Mouse (Mus musculus): ENCODE results near the gene Gm4303. TPM values are rescaled to one million over a fixed set of nuclear protein-coding genes. Genes with fewer than 3 reads are reported as not detected.
"Not testable (repeated sequence)": the region's sequence is repeated elsewhere in the genome, so short reads cannot be mapped to it uniquely, and the experiment has no call there.

The Gm4303 gene
- not detected in 2 replicates for polyA plus RNA-seq (2015; fragmentation: Nextera tagmentation; extraction: Ambion mirVana)

DNA sequence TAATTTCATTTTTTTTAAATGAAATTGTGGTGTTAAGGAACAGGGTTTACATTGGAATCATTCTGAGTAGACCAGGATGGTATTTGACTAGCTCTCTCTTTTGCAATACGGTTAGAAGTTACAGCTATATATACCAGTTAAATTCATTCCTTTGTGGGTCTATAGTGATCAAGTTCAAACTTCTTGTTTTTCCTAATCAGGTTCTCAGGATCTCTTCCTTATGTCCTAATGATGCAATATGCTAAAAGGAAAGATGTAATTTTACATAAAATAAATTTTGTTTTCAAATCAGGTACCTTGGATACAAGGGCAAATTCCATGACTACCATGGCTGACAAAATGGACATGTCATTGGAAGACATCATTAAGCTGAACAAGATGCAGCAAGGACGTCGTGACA is at the start of gene Gm4303:
Gene Gm4303 (plus strand): TSS at position 301 of the 400 bp plus-strand sequence.
- not testable (repeated sequence) for H3K27ac ChIP-seq; H3K9ac ChIP-seq (replicated peaks); ATAC-seq; H3K36me3 ChIP-seq; H3K4me1 ChIP-seq (replicated peaks); H3K27me3 ChIP-seq; H3K4me2 ChIP-seq (replicated peaks); H3K9me3 ChIP-seq; H3K4me3 ChIP-seq (replicated peaks)
- WGBS = no CpG with 5 or more reads among the region's 3 CpGs

DNA sequence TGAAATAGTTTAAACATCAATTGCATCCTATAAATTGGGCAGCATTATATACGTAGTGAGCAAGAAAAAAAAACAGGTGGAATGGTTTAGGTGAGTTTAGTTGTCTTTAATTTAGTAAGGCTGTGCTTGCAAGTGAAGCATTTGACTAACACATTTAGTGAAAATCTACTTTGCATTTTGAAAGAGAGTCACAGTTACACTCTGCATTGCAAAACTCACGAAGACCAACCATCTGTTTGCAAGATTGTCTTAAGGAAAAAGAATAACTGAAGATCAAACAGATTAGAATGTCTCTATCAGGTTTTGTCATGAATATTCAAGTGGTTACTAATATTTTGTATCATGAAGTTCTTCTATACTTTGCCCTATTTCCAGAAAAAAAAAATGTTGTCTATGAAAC is 49.7 kb upstream of the Gm4303 start:
- Histone ChIP-seq H3K36me3 (no peaks in the 10 kb centered on the region), H3K4me2 (replicated peaks) (no peak overlapping the region), H3K4me3 (replicated peaks) (no peak overlapping the region), H3K9me3 (no peaks in the 10 kb centered on the region), H3K9ac (replicated peaks) (no peak overlapping the region), H3K27me3 (no peaks in the 10 kb centered on the region), H3K27ac (no peak overlapping the region), H3K4me1 (replicated peaks) (no peaks in the 10 kb centered on the region)
- ATAC-seq = no peak
- 81% methylated on average over 2 of the region's 2 CpGs for WGBS

DNA sequence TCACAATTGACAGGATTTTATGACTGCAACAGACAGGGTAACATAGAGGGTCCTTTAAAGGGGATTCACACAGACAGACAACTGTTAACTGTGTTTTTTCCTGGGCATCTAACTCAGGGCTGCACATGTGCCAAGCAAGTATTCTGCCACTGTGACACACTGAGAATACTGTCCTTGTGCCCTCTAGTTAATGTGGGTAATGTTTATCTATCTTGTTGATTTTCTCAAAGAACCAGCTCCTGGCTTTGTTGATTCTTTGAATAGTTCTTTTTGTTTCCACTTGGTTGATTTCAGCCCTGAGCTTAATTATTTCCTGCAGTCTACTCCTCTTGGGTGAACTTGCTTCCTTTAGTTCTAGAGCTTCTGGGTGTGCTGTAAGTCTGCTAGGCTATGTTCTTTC is 45.7 kb upstream of the Gm4303 start:
- not testable (repeated sequence) for H3K4me2 ChIP-seq (replicated peaks); H3K9ac ChIP-seq (replicated peaks); H3K27ac ChIP-seq; H3K4me1 ChIP-seq (replicated peaks); H3K27me3 ChIP-seq; H3K4me3 ChIP-seq (replicated peaks); ATAC-seq; H3K9me3 ChIP-seq; H3K36me3 ChIP-seq

DNA sequence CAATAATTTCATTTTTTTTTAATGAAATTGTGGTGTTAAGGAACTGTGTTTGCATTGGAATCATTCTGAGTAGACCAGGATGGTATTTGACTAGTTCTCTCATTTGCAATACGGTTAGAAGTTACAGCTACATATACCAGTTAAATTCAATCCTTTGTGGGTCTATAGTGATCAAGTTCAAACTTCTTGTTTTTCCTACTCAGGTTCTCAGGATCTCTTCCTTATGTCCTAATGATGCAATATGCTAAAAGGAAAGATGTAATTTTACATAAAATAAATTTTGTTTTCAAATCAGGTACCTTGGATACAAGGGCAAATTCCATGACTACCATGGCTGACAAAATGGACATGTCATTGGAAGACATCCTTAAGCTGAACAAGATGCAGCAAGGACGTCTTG is 10.4 kb upstream of the Gm4303 start, which contains the start of gene Gm4301:
Gene Gm4301 (plus strand): TSS at position 301 of the 400 bp plus-strand sequence.
- H3K27ac ChIP-seq; H3K4me3 ChIP-seq (replicated peaks); H3K36me3 ChIP-seq; H3K9me3 ChIP-seq; ATAC-seq; H3K27me3 ChIP-seq; H3K9ac ChIP-seq (replicated peaks); H3K4me2 ChIP-seq (replicated peaks); H3K4me1 ChIP-seq (replicated peaks): not testable (repeated sequence)
- no CpG with 5 or more reads among the region's 2 CpGs for WGBS

DNA sequence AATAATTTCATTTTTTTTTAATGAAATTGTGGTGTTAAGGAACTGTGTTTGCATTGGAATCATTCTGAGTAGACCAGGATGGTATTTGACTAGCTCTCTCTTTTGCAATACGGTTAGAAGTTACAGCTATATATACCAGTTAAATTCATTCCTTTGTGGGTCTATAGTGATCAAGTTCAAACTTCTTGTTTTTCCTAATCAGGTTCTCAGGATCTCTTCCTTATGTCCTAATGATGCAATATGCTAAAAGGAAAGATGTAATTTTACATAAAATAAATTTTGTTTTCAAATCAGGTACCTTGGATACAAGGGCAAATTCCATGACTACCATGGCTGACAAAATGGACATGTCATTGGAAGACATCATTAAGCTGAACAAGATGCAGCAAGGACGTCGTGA is 5.2 kb upstream of the Gm4303 start, which contains the start of gene Gm4302:
Gene Gm4302 (plus strand): TSS at position 301 of the 400 bp plus-strand sequence.
- H3K36me3 ChIP-seq; H3K4me3 ChIP-seq (replicated peaks); H3K4me1 ChIP-seq (replicated peaks); H3K4me2 ChIP-seq (replicated peaks); H3K9me3 ChIP-seq; H3K27me3 ChIP-seq; H3K27ac ChIP-seq; H3K9ac ChIP-seq (replicated peaks); ATAC-seq: not testable (repeated sequence)
- WGBS = no CpG with 5 or more reads among the region's 3 CpGs

DNA sequence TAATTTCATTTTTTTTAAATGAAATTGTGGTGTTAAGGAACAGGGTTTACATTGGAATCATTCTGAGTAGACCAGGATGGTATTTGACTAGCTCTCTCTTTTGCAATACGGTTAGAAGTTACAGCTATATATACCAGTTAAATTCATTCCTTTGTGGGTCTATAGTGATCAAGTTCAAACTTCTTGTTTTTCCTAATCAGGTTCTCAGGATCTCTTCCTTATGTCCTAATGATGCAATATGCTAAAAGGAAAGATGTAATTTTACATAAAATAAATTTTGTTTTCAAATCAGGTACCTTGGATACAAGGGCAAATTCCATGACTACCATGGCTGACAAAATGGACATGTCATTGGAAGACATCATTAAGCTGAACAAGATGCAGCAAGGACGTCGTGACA is 5.0 kb downstream of the Gm4303 start, which contains the start of gene Gm4305:
Gene Gm4305 (plus strand): TSS at position 301 of the 400 bp plus-strand sequence.
- not testable (repeated sequence) for H3K4me3 ChIP-seq (replicated peaks)
- no CpG with 5 or more reads among the region's 3 CpGs for WGBS

DNA sequence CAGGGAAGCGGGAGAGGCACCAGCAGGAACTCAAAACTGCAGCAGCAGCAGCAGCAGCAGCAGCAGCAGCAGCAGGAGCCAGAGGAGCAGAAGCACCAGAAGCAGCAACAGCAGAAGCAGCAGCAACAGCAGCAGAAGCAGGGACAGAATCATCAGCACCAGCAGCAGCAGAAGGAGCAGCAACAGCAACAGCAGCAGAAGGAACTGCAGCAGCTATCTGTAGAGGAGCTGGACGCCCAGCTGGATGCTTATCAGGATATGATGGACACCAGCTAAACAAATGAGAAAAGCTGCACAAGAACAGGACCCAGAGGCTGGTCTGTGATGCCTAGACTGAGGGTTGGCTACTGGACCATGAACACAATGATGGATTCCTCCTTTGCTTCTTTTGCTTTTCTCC is 11.1 kb downstream of the Gm4303 start:
- not testable (repeated sequence) for H3K27ac ChIP-seq; H3K27me3 ChIP-seq; H3K9ac ChIP-seq (replicated peaks); H3K4me2 ChIP-seq (replicated peaks); H3K36me3 ChIP-seq; H3K4me3 ChIP-seq (replicated peaks); ATAC-seq; H3K9me3 ChIP-seq; H3K4me1 ChIP-seq (replicated peaks)
- 81% methylated on average over 2 of the region's 2 CpGs for WGBS

More for the DNA sequence above, 5.0 kb downstream of the Gm4303 start, which contains the start of gene Gm4305:
- not testable (repeated sequence) for H3K4me1 ChIP-seq (replicated peaks); H3K27ac ChIP-seq; H3K9me3 ChIP-seq; ATAC-seq; H3K9ac ChIP-seq (replicated peaks); H3K36me3 ChIP-seq; H3K4me2 ChIP-seq (replicated peaks); H3K27me3 ChIP-seq

DNA sequence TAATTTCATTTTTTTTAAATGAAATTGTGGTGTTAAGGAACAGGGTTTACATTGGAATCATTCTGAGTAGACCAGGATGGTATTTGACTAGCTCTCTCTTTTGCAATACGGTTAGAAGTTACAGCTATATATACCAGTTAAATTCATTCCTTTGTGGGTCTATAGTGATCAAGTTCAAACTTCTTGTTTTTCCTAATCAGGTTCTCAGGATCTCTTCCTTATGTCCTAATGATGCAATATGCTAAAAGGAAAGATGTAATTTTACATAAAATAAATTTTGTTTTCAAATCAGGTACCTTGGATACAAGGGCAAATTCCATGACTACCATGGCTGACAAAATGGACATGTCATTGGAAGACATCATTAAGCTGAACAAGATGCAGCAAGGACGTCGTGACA is 15.3 kb downstream of the Gm4303 start, which contains the start of gene Gm4307:
Gene Gm4307 (plus strand): TSS at position 301 of the 400 bp plus-strand sequence.
- no CpG with 5 or more reads among the region's 3 CpGs for WGBS
- H3K9ac ChIP-seq (replicated peaks); H3K4me1 ChIP-seq (replicated peaks); H3K9me3 ChIP-seq; H3K4me3 ChIP-seq (replicated peaks); H3K27ac ChIP-seq; H3K36me3 ChIP-seq; H3K27me3 ChIP-seq; H3K4me2 ChIP-seq (replicated peaks); ATAC-seq: not testable (repeated sequence)

DNA sequence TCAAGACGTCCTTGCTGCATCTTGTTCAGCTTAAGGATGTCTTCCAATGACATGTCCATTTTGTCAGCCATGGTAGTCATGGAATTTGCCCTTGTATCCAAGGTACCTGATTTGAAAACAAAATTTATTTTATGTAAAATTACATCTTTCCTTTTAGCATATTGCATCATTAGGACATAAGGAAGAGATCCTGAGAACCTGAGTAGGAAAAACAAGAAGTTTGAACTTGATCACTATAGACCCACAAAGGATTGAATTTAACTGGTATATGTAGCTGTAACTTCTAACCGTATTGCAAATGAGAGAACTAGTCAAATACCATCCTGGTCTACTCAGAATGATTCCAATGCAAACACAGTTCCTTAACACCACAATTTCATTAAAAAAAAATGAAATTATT is 36.7 kb downstream of the Gm4303 start, which contains the start of gene Gm4312:
Gene Gm4312 (minus strand): TSS at position 101 of the 400 bp plus-strand sequence.
- H3K9ac ChIP-seq (replicated peaks); H3K27me3 ChIP-seq; H3K4me3 ChIP-seq (replicated peaks); H3K4me2 ChIP-seq (replicated peaks); ATAC-seq; H3K36me3 ChIP-seq; H3K27ac ChIP-seq; H3K4me1 ChIP-seq (replicated peaks); H3K9me3 ChIP-seq: not testable (repeated sequence)
- WGBS = no CpG with 5 or more reads among the region's 2 CpGs

Other genes with a start within 250 kb of the Gm4303 start
- gene Gm4301, start 10.3 kb upstream of the Gm4303 start, polyA plus RNA-seq (2015; fragmentation: Nextera tagmentation; extraction: Ambion mirVana) = not detected in 2 replicates
- gene Gm4302, start 5.1 kb upstream of the Gm4303 start, polyA plus RNA-seq (2015; fragmentation: Nextera tagmentation; extraction: Ambion mirVana) = not detected in 2 replicates
- gene Gm4305, start 5.1 kb downstream of the Gm4303 start, polyA plus RNA-seq (2015; fragmentation: Nextera tagmentation; extraction: Ambion mirVana) = not detected in 2 replicates
- gene Gm4307, start 15.4 kb downstream of the Gm4303 start, polyA plus RNA-seq (2015; fragmentation: Nextera tagmentation; extraction: Ambion mirVana) = not detected in 2 replicates
- not detected in 2 replicates for gene Gm4312, start 36.6 kb downstream of the Gm4303 start, polyA plus RNA-seq (2015; fragmentation: Nextera tagmentation; extraction: Ambion mirVana)
- gene Tmtc3, start 141.4 kb downstream of the Gm4303 start, polyA plus RNA-seq (2015; fragmentation: Nextera tagmentation; extraction: Ambion mirVana) = 11.8 and 13.7 TPM in 2 replicates
- 6.9 and 7.0 TPM in 2 replicates for gene Cep290, start 141.6 kb downstream of the Gm4303 start, polyA plus RNA-seq (2015; fragmentation: Nextera tagmentation; extraction: Ambion mirVana)
- gene 4930430F08Rik, start 244.5 kb downstream of the Gm4303 start, polyA plus RNA-seq (2015; fragmentation: Nextera tagmentation; extraction: Ambion mirVana) = 11.6 and 13.4 TPM in 2 replicates
- 0.13 TPM in 1 of 2 replicates, not detected in the other for gene 1700017N19Rik, start 244.5 kb downstream of the Gm4303 start, polyA plus RNA-seq (2015; fragmentation: Nextera tagmentation; extraction: Ambion mirVana)

Data from midbrain, embryonic 13.5 days (tissue).